Mouse (Mus musculus): ENCODE measurements around the gene Gm10282.

The Gm10282 gene

DNA sequence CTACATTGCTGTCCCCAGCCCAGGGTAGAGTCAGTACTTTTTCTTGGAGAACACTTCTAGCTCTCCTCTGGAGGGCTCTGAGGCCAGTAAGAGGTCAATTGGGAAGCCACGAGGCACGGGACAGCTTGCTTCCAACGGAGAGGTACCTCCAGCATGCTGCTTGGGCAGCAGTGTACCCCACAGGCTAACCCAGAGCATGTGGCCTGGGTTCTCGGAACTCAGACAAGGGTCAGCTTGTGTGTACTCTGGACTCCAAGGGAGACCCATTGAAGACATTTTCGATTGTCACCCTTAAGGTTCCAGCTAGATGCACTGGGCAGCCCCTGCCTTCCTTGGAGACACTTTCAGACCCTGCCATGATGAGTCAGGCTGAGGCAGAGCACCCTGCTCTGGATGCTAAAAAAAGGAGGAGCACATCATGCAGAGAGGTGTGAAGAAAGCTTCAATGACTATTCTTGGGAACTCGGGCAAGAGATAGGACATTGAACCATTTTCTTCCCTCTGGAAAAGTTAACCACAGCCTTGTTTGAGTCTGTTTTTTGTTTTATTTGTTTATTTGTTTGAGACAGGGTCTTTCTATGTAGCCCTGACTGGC, 18.2 kb upstream of the Gm10282 start:
- DNase-seq, result no peak

DNA sequence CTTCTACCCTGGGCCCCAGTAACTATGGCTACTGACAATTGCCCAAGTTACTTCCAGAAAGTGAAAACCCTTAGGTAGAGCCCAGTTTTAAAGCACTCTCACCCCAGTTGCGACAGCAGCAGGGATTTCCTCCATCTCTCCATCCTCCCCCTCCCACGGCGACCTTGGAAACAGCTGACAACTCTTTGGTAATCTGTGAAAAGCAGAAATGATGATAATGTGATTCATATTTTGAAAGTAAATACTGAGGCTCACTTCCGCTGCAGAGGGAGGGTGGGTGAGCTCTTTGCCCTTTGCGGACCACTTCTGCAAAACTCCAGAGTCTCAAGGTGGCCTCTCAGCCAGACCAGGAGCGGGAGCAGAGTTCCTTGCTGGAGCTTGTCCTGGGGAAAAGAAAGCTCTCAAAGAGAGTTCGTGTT, 17.4 kb upstream of the Gm10282 start:
- no peak for DNase-seq

DNA sequence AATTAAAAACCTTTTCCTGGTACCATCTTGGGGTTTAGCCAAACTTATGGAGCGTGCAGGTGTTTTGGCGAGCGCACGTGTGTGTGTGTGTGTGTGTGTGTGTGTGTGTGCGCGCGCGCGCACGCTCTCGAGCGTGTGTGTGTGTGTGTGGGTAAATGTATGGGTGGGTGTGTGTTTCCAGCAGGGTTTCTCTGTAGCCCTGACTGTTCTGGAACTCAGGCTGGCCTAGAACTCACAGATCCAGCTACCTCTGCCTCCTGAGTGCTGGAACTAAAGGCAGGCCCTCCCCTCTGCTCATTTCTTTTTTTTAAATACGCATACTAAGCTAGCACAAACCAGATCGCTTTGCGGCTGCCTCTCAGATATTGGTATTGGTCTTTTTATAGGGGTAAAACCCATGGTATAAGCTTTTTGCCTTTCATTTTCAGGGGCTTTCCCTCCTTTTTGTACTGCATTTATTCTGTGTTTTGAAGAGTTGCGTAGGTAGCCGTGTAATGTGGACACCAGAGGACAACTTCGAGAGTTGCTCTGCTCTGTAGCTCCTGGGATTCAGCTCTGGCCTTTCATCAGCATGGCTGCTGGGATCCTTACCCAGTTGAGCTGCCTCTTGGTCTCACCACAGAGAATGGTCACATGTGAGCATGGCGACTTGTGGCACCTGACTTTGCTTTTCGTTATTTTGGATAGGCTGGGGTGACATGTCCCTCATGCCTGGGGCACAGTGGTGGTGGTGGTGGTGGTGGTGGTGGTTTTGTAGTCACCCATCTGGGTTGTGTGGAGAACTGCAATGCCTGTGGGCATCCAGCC, 16.8 kb upstream of the Gm10282 start:
- no peak for DNase-seq

DNA sequence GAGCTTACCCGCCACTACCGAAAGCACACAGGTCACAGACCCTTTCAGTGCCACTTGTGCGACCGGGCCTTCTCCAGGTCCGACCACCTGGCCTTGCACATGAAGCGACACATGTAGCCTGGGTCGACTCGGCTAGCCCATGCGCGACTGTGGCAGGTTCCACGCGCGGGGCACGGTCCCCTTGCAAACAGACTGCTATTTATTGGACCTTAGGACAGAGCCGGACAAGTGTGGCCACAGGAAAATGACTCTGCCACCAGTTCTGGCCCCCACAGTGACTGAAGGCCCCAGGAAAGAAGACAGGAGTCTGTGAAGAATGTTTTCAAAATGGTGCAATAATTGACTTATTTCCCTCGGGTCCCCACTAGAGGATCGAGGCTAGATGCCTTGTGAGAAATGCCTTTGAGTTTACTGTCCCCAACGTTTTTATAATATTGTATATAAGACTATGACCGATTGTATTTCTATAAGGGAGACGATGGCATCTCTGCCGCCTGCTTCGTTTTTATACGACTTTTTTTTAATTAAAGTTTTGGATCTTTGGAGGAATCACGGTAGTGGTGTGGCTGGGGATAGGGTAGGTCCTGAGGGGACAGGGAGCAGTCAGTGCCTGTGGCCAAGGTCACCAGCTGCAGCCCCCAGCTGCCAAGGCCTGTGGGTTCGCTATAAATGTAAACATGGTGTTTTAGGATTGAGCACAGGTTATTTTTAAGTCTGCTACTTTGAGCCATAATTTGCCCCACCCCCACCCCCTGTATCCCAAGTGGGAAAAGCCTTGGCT, 15.9 kb upstream of the Gm10282 start:
- DNase-seq, result no peak

DNA sequence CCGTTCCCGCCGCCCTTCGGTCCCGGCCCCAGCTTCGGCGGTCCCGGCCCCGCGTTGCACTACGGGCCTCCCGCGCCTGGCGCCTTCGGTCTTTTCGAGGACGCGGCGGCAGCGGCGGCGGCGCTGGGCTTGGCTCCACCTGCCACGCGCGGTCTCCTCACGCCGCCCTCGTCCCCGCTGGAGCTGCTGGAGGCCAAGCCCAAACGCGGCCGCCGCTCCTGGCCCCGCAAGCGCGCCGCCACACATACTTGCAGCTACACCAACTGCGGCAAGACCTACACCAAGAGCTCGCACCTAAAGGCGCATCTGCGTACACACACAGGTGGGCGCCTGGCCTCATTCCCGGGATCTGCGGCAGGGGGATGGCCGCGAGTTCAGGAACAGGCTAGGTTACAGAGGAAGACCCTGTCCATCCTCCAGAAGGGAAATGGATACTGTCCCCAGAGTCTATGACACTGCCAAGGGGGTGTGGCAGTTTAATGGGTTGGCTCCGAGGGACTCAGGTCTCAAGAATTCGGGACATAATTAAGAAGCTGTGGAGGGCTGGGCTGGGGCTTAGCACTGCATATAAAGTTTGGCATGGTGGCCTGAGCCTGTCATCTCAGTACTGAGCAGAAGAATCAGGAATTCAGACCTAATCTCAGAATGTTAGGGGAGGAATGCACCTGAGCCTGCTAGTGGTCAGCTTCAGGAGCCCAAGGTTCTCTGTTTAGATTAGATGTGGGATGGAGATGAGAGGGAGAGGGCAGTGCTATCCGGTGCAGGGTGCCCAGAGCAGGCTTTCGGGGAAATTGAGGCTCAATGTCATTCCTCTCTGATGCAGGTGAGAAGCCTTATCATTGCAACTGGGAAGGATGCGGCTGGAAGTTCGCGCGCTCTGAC, 15.1 kb upstream of the Gm10282 start:
- DNase-seq, result no peak

DNA sequence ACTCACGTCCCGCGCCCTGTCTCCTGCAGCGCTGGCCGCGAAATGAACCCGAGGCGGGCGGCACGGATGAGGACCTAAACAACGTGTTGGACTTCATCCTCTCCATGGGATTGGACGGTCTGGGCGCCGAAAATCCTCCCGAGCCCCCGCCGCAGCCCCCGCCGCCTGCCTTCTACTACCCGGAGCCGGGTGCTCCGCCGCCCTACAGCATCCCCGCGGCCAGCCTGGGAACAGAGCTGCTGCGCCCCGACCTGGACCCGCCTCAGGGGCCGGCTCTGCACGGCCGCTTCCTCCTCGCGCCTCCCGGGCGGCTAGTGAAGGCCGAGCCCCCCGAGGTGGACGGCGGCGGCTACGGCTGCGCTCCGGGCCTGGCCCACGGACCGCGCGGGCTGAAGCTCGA, 14.3 kb upstream of the Gm10282 start:
- no peak for DNase-seq

DNA sequence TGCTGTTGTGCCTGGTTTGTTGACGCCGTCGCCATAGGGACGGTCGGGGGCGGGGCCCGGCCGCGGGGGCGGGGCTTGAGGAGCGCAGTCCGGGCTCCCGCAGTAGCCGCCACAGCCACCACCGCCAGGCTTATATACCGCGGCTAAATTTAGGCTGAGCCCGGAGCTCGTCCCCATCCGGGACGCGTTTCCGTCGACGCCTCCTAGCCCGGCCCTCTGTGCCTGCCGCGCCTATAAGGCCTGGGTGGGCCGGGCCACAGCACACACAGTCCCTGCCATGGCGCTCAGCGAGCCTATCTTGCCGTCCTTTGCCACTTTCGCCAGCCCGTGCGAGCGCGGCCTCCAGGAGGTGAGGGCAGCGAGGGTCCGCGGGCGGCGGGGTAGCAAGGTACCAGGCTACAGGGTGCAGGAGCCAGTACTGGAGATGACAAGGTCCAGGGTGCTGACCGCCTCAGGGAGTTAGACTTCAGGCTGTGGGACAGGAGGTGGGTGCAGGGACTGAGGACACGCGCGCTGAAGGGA, 13.8 kb upstream of the Gm10282 start, which contains the start of gene Klf2:
Klf2 (plus strand) TSS at position 233 of the 522 bp plus-strand sequence.
- DNase-seq, result peak; percentile 88

DNA sequence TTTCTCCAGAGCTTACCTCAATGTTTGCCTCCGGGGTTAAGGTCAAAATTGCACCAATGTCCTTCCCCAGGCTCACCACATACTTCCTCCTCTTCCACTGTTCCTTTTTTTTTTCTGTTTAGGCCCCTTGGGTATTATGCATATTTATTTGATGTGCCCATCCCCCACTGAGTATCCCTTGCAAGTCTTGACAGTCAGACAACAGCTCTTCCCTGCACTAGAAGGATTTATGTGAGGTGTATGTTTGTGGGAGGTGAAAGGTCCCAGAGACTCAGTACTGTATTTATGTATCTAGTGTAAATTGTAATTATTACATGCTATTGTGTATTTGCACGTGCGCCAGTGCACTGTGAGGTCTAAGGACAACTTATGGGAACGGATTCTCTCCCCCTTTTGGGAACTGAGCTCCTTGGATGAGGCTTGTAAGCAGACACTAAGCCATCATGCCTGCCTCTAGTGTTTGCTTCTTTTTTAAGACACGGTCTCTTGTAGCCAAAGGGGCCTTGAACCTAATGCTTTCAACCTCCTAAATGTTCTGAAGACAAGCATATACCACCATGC, 12.8 kb upstream of the Gm10282 start:
- no peak for DNase-seq

DNA sequence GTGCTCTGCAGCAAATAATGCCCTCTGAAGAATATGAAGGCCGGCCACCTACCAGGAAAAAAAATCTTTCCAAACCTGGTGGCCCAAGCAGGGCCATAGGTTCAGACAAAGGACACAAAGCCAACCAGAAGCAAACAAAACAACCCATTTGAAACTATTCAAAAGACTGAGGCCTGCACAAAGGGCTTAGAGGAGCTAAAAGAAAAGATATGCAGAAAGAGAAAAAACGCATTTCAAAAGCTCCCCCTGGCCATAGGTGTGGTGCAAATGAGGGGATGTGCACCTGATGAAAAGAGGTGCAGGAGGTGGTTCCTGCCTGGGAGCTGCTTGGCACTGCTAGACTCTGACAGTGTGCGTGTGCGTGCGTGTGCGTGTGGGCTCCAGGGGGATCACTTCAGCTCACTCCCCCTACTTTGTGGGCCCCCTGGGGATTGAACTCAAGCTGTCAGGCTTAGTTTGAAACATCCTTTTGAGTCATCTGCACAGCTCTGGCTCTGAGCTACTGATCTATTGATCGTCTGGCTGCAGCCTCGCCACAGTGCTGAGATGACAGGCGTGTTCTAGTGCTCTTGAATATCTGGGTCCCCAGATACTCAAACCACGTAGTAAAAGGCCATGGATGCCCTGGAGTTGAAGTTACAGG, 11.1 kb upstream of the Gm10282 start:
- DNase-seq, result no peak

DNA sequence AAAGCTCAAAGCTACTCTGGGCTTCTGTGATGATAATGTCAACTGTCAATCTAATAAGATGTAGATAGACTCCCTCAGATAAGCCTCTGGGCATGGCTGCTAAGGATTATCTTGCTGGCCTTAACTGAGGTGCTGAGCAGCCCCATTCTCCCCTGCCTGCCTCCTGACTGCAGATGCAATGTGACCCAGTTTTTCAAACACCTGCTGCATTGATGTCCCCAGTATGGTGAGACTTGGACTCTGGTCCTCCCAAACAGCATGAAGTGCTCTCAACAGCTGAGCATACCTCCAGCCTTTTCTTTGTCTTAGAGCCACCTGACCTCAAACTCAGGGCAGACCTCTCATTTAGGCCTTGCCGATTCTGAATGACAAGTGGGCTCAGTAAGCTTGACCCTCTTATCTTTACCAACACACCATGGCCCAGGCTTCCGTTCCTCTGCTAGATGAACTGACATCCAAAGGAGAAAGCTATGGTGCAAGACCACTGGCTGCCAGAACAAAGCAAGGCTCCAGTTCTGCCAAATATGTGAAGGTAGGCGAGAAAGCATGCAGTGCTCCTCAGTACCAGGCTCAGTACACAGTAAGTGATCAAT, 8.0 kb upstream of the Gm10282 start:
- DNase-seq, result no peak

DNA sequence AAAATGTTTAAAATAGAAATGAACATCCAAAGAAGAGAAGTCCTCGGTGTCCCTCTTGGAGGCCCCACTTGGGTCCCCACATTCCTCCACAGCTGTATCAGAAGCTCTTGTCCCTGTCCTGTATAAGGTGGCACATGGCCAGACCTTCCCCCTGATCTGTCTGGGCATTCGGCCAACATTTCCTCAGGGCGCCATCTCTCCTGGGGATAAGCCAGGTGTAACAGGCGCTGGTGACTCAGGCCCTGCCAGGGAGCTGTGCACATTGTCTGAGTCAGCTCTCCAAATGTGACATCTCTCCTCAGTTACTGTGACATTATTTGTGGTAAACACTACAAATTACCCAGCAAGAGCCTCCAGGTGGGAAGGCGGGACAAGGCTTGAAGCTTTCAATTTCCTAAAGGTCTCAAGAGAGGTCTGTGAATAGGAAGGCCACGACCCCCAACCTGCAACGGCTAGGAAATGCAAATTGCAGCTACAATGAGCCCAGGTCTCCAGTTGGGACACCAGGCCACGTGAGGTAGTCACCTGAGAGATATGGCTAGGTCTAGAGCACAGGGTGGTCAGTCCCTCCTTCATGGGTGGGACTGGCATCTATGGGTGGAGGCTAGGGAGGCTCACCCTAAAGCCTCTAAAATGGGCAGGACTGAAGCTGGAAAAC, 5.9 kb upstream of the Gm10282 start:
- DNase-seq, result peak; percentile 76

DNA sequence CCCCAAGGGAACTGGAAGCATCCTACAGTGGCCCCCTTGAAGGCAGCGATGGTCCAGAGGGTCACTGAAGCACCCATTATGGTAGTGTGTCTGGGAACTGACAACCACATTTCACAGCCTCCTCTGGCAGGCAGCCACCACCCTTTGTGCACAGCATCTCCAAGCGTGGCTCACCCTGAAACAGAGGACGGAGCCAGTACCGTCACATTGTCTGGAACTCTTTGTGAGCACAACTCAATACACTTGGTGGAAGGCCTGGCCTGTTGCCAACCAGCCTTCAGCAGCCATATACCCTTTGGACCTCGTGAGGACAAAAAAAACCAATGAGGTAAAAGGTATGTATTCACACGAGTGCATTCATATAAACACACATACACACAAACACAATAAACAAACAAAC, 3.2 kb upstream of the Gm10282 start:
- no peak for DNase-seq

DNA sequence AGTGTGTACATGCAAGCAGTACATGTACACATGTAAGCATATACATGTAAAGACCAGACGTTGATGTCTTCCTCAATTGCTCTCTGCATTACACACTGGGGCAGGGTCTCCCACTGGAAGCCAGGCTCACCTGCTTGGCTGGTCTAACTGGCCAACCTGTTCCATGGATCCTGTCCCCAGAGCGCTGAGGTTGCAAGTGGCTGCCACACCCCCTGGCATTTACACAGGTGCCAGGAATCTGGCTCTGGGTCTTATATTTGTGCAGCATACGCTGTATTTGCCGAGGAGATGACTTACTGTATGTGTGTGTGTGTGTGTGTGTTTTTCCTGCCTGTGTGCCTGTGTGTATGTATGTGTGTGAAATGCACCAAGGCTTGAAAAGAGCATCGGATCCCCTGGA, 1.9 kb upstream of the Gm10282 start:
- DNase-seq, result no peak

DNA sequence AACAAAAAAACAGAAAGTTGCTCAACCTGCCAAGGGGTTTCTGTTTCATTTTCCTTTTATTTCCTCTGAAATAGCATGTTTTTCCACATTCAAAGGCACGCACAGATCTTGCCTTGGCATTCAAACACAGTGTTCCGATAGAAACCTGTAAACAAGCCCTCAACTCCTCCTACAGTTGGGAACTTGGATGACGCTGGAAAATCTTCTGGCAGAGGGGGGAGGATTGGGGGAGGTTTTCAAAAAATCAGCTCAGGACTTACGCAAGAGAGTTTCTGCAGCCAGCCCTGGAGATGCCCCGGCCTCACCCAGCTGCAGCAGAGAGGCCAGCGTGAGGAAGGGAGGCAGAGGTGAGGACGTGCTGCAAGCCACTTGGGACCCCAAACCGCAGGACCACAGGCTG, 1.4 kb downstream of the Gm10282 start:
- DNase-seq, result peak; percentile 31

DNA sequence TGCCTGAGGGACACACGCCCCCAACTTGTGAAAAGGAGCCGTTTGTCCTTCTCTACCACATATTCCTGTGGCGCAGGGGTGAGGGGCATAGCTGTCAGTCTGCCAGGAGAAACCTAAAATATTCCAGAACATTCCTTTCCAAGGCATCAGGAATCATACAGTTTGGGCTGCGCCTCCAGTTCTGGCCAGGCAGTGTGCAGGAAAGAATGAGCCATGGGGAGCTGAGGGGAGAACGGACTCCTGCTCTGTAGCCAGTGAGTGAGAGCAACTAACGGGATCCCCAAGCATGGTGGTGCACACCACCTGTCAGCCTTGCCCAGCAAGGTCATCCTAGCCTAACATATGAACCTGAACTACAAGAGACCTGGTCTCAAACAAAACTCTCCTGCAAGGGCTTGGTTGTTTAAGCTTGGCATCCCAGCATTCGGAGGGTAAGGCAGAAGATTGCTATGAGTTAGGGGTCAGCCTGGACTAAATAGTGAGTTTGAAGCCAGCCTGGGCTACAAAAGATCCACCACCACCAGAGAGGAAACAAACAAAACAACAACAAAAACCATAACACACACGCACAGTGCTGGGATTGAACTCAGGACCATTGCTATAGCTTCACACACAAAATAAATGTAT, 2.0 kb downstream of the Gm10282 start:
- DNase-seq, result no peak

DNA sequence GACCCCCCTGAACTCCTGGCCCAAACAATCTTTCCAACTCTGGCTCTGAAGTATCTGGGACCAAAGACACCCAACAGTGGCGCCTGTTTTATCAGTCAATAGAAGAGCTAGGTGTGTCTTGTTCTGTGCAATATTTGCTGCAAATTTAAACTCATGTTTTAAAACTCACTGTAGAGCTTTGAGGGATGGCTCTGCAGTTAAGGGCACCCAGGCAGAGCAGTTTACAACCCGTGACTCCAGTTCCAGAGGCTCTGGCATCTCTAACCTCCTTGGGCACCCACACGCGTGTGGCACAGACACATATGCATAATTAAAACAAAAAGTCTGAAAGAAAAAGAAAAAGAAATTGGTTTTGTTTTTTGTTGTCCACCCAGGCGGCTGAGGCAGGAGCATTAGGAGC, 3.6 kb downstream of the Gm10282 start:
- no peak for DNase-seq

DNA sequence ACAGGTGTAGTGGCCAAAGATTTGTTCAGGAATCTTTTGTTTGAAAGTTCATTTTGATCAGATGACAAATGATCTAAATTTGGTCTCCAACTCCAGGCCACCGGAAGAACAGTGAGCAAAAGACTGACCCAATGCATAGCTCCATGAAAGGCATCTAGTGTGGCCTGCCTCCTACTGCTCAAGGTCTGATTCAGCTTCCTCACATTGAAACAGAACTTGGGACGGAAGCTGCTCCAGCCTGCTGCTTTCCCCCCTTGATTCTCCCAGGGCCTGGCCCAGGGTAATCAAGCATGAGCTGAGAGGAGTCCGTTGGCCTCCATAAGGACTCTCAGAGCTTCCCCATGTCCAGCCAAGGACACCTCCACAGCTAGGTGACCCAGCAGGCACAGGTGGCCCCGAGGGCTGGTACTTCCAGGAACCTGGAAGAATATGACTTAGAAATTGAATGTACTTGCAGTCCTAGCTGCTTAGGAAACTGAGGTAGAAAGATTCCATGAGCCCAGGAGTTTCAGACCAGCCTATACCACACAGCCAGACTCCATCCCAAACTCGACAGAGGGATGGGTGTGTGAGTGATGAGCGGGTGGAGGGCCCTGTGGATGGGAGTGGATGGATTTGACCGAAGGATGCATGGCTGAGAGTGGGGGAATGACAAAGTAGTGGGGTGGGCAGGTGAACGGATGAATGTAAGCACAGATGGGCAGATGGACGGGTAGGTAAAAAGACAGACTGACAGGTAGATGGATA, 4.2 kb downstream of the Gm10282 start:
- DNase-seq, result no peak

DNA sequence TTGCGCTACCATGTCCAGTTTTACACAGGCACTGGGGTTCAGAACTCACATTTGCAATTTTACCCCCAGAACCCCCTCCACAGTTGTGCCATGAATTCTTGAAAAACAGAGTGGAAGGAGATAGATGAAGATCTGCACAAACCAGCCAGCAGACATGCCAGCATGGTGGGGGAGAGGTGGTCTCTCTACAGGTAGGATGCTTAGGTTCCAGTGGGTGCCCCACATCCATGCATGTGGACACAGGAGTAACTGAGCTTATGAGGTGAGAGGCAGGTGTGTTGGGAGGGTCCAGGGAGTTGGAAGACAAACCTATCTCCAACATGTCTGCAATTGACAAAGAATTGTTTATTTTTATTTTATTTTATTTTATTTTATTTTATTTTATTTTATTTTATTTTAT, 6.1 kb downstream of the Gm10282 start:
- DNase-seq, result no peak

DNA sequence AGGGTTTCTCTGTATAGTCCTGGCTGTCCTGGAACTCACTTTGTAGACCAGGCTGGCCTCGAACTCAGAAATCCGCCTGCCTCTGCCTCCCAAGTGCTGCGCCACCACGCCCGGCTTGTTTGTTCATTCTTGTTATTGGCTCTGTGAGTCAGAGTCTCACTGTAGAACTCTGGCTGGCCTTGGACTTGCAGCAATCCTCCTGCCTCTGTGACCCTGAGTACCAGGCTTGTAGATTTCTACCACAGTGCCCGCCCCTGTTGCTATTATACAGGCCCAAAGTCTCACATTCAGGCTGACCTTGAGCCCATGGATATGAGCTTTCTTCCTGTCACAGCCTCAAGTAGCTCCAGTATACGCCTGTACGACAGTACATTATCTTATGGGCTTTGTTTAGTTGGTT, 8.5 kb downstream of the Gm10282 start:
- DNase-seq, result no peak

DNA sequence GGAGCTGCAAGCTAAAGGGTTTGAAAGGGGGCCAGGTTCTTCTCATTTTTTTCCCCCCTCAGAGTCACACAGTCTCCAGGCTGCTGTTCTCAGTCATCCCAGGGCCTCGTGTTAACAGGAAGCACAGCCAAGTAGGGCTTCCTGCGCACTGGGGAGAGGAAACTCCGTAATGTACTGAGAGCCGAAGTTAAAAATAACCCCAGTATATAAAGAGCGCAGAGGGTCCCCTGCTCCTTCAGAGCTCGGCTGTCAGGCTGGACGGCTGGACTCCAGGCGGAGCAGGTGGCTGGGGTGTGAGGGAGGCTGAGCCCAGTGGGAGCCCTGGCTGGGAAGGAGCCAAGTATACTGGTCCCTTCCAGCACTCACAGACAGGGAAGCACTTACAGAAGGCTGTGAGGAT, 9.4 kb downstream of the Gm10282 start:
- peak; percentile 57 for DNase-seq

All from right cerebral cortex, postnatal 25 days (tissue).